Mouse (Mus musculus): ENCODE data around the gene Pigp. TPM values are rescaled to one million over a fixed set of nuclear protein-coding genes. Genes with fewer than 3 reads are reported as not detected.

The Pigp gene
- total and polyA plus RNA-seq, 2 experiments from 2014 or later = 114 to 143 TPM

DNA sequence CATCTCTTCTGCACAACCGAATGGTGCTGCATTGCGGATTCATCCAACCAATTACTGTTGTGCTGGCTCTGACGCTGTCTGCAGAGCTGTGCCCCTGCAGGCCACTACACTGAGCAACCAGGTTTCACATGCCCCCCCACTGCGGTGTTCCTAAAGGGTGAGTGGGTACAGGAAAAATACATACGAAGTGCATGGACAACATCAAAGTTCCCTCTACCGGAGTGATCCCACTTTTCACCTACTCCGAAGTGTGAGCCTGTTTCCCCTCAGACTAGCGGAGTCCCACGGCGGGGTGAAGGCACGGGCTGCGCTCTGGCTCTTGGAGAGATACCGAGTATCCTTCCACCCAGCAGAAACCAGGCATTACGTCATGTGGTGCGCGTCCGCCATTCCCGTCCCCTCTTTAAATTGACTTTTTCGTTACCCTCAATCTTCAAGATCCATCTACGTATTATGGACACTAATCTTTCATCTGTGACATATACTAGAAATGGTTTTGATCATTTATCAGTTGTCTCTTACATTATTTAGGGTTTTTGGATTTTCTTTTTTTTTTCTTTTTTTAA lies 58.9 kb downstream of the Pigp start:
- Histone ChIP-seq H3K27me3 (ENCODE audit: insufficient read depth, low read length) (no peaks in the 10 kb centered on the region; the same call in 1 of the 2 replicates), H3K4me1 (ENCODE audit: insufficient read depth, low read length) (peaks cover 10% of the 10 kb centered on the region; the same call in 1 of the 2 replicates), H3K9ac (replicated peaks; ENCODE audit: low read length, poor library complexity, severe bottlenecking) (peak overlapping the region; percentile 86), H3K27ac (ENCODE audit: low read depth, low read length) (peak overlapping the region; percentile 100), H3K4me3 (ENCODE audit: low read depth, low read length) (peak overlapping the region; percentile 52), H3K4me2 (ENCODE audit: low read depth, low read length, poor library complexity, severe bottlenecking) (peak overlapping the region; percentile 73), H3K36me3 (ENCODE audit: insufficient read depth, low read length) (no peaks in the 10 kb centered on the region), H3K9me3 (ENCODE audit: low read length) (no peaks in the 10 kb centered on the region)
- WGBS = 1% methylated on average over 20 of the region's 20 CpGs
- ATAC-seq (ENCODE audit: low FRiP score) (peak; percentile 90), DNase-seq (ENCODE audit: low spot score) (peak; percentile 98)
- TF ChIP-seq CTCF (IDR thresholded peaks at IDR 0.05) = peak; percentile 65

DNA sequence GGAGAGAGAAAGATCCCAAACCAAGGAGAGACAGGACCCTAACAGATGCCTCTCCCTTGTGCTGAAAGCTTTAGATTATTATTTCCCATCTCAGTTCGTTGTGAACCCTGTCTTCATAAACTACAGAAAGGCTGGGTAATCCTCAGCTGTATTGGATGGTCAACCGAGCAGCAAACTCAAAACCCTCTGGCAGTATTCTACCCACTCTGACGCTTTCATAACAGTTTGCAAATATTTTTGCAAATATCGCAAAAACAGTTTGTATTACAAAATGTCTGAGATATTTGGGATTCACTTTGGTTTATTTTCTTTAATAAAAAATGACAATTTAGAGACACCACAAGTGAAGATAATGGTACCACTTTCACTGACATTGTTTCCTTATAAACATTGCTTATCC lies 59.7 kb downstream of the Pigp start:
- ATAC-seq (ENCODE audit: low FRiP score) = no peak
- H3K9me3 ChIP-seq (ENCODE audit: low read length) = no peaks in the 10 kb centered on the region

GRCm38 (mm10) chr16:94311416-94311815 lies 60.2 kb downstream of the Pigp start:
- Histone ChIP-seq H3K36me3 (ENCODE audit: insufficient read depth, low read length) (no peaks in the 10 kb centered on the region), H3K27ac (ENCODE audit: low read depth, low read length) (peak overlapping the region; percentile 100), H3K4me3 (ENCODE audit: low read depth, low read length) (no peak overlapping the region), H3K9me3 (ENCODE audit: low read length) (no peaks in the 10 kb centered on the region), H3K4me2 (ENCODE audit: low read depth, low read length, poor library complexity, severe bottlenecking) (peak overlapping the region; percentile 73), H3K4me1 (ENCODE audit: insufficient read depth, low read length) (peaks cover 10% of the 10 kb centered on the region; the same call in 1 of the 2 replicates), H3K9ac (replicated peaks; ENCODE audit: low read length, poor library complexity, severe bottlenecking) (0 out of 2 replicates have a peak overlapping the region, but pooled peaks have one; percentile 5), H3K27me3 (ENCODE audit: insufficient read depth, low read length) (no peaks in the 10 kb centered on the region; the same call in 1 of the 2 replicates)
- WGBS = 44% methylated on average over 1 of the region's 1 CpGs
- ATAC-seq (ENCODE audit: low FRiP score) = no peak
- no peak for TF ChIP-seq CTCF (IDR thresholded peaks at IDR 0.05)
- DNase-seq (ENCODE audit: low spot score) = no peak

More for the DNA sequence above, 59.7 kb downstream of the Pigp start:
- Histone ChIP-seq H3K9ac (replicated peaks; ENCODE audit: low read length, poor library complexity, severe bottlenecking) (peak overlapping the region; percentile 86), H3K4me2 (ENCODE audit: low read depth, low read length, poor library complexity, severe bottlenecking) (peak overlapping the region; percentile 73), H3K27me3 (ENCODE audit: insufficient read depth, low read length) (no peaks in the 10 kb centered on the region; the same call in 1 of the 2 replicates), H3K4me3 (ENCODE audit: low read depth, low read length) (peak overlapping the region; percentile 52; the same call in 1 of the 2 replicates), H3K27ac (ENCODE audit: low read depth, low read length) (peak overlapping the region; percentile 100), H3K36me3 (ENCODE audit: insufficient read depth, low read length) (no peaks in the 10 kb centered on the region), H3K4me1 (ENCODE audit: insufficient read depth, low read length) (peaks cover 10% of the 10 kb centered on the region; the same call in 1 of the 2 replicates)
- DNase-seq (ENCODE audit: low spot score) = no peak
- WGBS = 49% methylated on average over 4 of the region's 4 CpGs
- no peak for TF ChIP-seq CTCF (IDR thresholded peaks at IDR 0.05)

- Histone ChIP-seq H3K27ac (ENCODE audit: low read depth, low read length) (no peak overlapping the region), H3K4me3 (ENCODE audit: low read depth, low read length) (no peak overlapping the region), H3K36me3 (ENCODE audit: insufficient read depth, low read length) (no peaks in the 10 kb centered on the region), H3K9ac (replicated peaks; ENCODE audit: low read length, poor library complexity, severe bottlenecking) (no peak overlapping the region), H3K4me2 (ENCODE audit: low read depth, low read length, poor library complexity, severe bottlenecking) (no peak overlapping the region), H3K4me1 (ENCODE audit: insufficient read depth, low read length) (peaks cover 9% of the 10 kb centered on the region; the same call in 1 of the 2 replicates), H3K27me3 (ENCODE audit: insufficient read depth, low read length) (no peaks in the 10 kb centered on the region), H3K9me3 (ENCODE audit: low read length) (no peaks in the 10 kb centered on the region)
- TF ChIP-seq CTCF (IDR thresholded peaks at IDR 0.05) = no peak
- no peak for DNase-seq (ENCODE audit: low spot score)
- no peak for ATAC-seq (ENCODE audit: low FRiP score)
- 93% methylated on average over 4 of the region's 4 CpGs for WGBS
These were observed 62.6 kb downstream of the Pigp start for GRCm38 (mm10) chr16:94309025-94309424.

Other genes with a start within 250 kb of the Pigp start
- 9.4 and 10.0 TPM in 2 replicates for gene Hlcs, start 58.3 kb downstream of the Pigp start, total RNA-seq (2014; rRNA removed)
- gene Hlcs, start 58.3 kb downstream of the Pigp start, polyA plus RNA-seq (2015; fragmentation: Nextera tagmentation; extraction: Ambion mirVana) = 6.0 and 7.8 TPM in 2 replicates
- 0.38 TPM in 1 of 2 replicates, not detected in the other for gene Ripply3, start 43.4 kb downstream of the Pigp start, total RNA-seq (2014; rRNA removed)
- 0.20 and 0.60 TPM in 2 replicates for gene Ripply3, start 43.4 kb downstream of the Pigp start, polyA plus RNA-seq (2015; fragmentation: Nextera tagmentation; extraction: Ambion mirVana)
- 1,211 and 1,370 TPM in 2 replicates for gene Ttc3, start 1.2 kb downstream of the Pigp start, total RNA-seq (2014; rRNA removed)
- gene Ttc3, start 1.2 kb downstream of the Pigp start, polyA plus RNA-seq (2015; fragmentation: Nextera tagmentation; extraction: Ambion mirVana) = 1,107 and 1,271 TPM in 2 replicates
- gene Vps26c, start 155.0 kb upstream of the Pigp start, total RNA-seq (2014; rRNA removed) = 66.2 and 74.8 TPM in 2 replicates
- 63.0 and 65.4 TPM in 2 replicates for gene Vps26c, start 155.0 kb upstream of the Pigp start, polyA plus RNA-seq (2015; fragmentation: Nextera tagmentation; extraction: Ambion mirVana)
- gene Dyrk1a, start 198.2 kb upstream of the Pigp start, total RNA-seq (2014; rRNA removed) = 93.5 and 94.2 TPM in 2 replicates
- gene Dyrk1a, start 198.2 kb upstream of the Pigp start, polyA plus RNA-seq (2015; fragmentation: Nextera tagmentation; extraction: Ambion mirVana) = 11.7 and 13.7 TPM in 2 replicates